Mouse (Mus musculus) right cerebral cortex, postnatal 25 days (tissue): ENCODE measurements around the gene Acsf3.

Experiments used
- DNase-seq: peaks from one replicate; pipeline ENCODE4 v3.0.0; 2022

The Acsf3 gene

DNA sequence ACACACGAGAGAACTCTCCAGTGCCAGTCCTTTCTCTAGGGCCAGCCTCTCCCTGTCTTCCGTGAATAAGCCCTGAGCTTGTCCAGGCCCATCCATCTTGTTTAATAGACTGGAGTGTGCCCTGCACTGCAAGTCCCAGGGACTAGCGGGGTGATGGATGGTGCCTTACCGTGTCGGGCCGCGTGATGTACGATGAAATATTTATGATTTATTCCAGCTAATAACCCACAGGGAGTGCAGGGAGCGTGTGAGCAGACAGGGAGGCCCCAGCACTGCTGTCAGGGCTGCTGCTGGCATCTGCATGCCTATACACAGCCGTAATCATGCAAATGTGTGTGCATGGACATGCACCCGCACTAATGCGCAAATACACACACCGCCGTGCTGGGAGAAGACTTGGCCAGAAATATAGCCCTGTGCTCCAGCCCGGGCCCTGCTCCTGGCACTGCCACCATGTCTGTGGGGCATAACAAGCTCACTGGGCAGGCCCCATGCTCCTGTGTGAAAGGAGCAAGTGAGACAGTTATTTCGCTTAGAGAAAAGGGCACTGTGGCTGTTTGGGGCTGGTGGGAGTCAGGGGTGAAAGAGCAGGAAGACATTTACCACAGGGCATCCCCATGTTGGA, 36.7 kb downstream of the Acsf3 start:
- no peak for DNase-seq

- DNase-seq = no peak
Observed at GRCm38 (mm10) chr8:122812610-122813250, 37.4 kb downstream of the Acsf3 start.

DNA sequence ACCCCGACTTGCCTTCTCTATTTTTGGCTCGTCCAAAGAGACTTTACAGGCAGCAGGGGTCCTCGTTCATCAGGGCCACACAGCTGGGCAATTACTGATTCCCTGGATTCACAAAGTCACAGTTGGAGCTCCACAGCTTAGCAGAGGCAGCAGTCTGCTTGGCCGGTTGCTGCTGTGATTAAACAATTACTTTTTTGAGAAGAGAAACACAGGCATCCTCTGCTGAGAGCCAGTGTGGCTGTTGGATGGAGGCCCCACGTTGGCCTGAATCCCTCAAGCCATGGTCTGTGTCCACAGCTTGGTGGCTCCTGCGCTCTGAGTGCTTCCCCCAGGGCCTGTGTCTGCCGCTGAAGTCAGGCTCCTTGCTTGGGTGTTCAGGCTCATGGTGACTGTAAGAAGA, 39.3 kb downstream of the Acsf3 start:
- DNase-seq = no peak

- DNase-seq = no peak
Observed at GRCm38 (mm10) chr8:122816965-122817364, 41.7 kb downstream of the Acsf3 start.

DNA sequence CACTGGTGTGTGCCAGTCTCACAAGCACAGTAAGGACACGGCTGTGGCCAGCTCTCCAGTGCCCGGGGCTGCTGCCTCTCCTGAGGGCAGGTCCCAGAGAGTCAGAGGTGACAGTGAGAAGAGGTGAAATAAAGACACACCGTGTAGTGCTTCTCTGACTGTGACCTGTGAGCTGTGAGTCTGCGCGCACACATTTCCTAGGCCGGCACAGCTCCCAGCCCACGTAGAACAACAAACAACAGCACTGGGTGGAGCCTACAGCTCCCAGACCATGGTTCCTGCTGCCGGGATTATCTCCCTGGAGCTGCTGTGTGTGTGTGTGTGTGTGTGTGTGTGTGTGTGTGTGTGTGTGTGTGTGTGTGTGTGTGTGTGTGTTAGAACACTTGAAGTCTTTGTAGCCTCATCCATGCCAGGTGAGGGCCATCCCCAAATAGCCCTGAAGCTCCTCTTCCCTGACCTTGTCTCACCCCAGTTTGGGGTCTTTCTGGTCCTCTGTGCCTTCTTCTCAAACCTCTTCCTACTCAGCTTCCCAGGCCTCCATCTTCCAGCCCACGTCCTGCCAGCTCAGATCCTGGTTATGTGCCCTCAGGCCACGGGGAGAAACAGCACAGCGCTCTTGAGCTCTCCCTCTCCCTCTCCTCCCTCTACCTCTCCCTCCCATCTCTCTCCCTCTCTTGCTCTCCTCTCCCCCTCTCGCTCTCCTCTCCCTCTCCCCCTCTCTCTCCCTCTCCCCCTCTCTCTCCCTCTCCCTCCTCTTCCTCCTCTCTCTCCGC, 42.6 kb downstream of the Acsf3 start:
- no peak for DNase-seq

- no peak for DNase-seq
Observed at GRCm38 (mm10) chr8:122819776-122820175, 44.5 kb downstream of the Acsf3 start.

- DNase-seq = no peak
Observed at GRCm38 (mm10) chr8:122824571-122824970, 49.3 kb downstream of the Acsf3 start.

DNA sequence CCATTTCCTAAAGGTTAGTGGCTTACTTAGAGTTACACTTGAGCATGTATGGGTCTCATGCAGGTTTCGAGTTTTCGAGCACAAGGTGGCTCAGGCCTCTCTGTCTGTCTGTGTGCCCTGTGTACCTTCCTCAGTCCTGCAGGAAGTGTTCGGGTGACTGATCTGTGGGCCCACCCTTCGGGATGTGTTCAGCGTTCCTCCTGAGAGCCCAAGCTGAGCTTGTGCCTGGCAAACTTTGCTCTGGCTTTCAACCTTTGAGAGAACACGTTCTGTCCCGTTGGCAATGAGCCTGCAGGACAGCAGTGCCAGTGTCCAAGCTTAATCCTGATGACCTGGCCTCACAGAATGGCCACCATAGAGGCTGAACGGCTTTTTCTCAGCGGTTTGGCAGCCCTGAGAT, 49.7 kb downstream of the Acsf3 start:
- no peak for DNase-seq

DNA sequence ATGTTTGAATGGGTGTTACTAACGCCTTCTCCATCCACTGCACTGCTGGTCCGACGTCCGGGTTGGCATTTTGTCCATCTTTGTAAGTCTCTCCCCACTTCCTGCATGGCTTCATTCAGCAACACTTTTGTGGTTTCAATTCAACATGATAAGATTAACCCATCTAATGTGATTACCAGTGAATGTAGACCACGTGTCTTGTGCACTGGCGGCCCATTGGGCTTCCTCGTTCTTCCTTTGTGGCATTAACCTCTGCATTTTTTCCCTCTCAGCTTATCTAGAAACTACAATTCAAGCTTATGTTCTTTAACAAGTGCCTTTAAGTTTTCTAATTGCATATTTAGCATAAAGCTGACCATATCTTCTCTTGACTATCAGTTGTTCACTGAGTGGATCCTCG, 50.1 kb downstream of the Acsf3 start:
- DNase-seq = no peak

- no peak for DNase-seq
Observed at GRCm38 (mm10) chr8:122829396-122829795, 54.1 kb downstream of the Acsf3 start.

DNA sequence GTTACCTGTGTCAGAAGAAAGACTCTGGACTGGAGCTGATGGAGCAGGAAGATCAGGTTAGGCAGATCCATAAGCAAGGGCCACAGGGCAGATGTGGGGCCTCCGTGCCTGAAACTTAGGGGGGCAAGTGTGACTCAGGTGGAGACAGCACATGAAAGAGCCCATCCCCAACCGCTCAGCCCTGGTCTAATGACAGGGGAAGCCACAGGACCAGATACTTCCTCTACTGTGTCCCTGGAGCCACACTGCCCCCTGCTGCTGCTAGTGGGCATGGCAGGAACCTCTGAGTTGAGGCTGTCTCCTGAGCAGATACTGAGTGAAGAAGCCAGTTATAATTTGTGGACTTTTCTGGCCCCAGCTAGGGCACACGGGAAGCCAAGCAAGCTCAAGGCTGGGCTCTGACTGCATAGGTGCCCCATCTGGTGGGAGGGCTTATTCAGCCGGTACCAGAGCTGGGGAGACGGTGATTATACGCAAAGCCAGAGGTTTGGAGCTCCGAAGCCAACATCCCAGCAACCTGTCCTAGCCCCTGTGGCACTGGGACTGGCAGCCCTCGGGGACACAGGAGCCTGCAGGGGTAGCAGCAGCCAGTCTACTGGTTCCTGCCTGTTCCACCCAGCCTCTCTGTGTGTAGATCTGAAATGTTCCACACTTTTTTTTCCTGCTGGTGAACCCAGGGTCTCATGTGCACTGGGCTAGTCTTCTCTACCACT, 55.2 kb downstream of the Acsf3 start:
- DNase-seq = peak; percentile 89

DNA sequence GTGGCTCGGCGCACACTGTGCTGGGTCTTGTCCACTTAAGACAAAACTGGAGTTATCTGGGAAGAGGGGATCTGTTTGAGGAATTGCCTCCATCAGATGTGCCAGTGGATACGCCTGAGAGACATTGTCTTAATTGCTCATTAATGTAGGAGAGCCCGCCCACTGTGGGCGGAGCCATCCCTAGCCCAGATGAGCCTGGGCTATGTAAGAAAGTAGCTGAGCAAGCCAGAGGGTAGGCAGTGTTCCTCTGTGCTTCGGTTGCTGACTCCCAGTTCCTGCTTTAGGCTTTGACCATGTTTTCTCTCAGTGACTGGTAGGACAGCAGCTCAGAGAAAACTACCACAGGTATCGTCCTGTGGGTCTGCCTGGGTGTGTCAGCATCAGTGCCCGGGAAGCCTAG, 59.1 kb downstream of the Acsf3 start:
- DNase-seq = no peak

DNA sequence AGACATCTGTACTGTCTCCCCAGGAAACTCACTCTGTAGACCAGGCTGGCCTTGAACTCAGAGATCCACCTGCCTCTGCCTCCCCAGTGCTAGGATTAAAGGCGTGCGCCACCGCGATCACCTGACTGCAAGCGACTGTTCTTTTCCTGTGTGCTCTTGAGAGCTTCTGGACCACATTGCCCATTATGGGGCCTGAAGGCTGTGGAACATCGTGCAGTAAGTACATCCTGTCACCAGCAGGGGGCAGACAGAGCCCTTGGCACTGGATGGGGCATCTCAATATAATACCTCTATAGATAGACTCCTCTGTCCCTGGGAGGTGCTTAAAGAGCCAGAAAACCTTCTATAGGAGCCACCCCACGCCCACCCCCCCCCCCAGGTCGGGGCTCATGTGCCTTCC, 59.7 kb downstream of the Acsf3 start:
- DNase-seq = peak; percentile 66

GRCm38 (mm10) chr8:122836199-122836598, 60.9 kb downstream of the Acsf3 start:
- DNase-seq = no peak

GRCm38 (mm10) chr8:122836696-122837095, 61.4 kb downstream of the Acsf3 start:
- no peak for DNase-seq

DNA sequence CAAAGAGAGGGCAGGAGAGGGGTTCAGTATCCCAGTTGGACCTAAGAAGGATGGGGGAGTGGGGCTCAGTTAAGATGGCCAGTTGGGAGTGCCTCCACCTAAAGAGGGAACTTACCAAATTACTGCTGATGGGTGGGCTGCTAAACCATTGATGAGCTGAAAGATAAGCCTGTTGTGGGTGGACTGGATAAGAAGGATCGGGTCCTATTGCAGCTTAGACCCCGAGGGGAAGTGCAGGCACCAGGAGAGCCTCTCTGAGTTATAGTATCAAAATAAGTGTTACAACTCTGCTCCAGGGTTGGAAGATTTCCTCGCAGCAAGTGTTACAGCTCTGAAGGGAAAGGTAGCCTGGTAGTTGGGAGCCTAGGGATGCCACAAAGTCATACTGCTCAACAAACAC, 68.9 kb downstream of the Acsf3 start:
- no peak for DNase-seq

GRCm38 (mm10) chr8:122845662-122846061, 70.4 kb downstream of the Acsf3 start:
- no peak for DNase-seq

GRCm38 (mm10) chr8:122847829-122848561, 72.7 kb downstream of the Acsf3 start, which contains the start of gene Cdh15:
TSS of gene Cdh15 (plus strand) at chr8:122847966.
- DNase-seq = no peak

DNA sequence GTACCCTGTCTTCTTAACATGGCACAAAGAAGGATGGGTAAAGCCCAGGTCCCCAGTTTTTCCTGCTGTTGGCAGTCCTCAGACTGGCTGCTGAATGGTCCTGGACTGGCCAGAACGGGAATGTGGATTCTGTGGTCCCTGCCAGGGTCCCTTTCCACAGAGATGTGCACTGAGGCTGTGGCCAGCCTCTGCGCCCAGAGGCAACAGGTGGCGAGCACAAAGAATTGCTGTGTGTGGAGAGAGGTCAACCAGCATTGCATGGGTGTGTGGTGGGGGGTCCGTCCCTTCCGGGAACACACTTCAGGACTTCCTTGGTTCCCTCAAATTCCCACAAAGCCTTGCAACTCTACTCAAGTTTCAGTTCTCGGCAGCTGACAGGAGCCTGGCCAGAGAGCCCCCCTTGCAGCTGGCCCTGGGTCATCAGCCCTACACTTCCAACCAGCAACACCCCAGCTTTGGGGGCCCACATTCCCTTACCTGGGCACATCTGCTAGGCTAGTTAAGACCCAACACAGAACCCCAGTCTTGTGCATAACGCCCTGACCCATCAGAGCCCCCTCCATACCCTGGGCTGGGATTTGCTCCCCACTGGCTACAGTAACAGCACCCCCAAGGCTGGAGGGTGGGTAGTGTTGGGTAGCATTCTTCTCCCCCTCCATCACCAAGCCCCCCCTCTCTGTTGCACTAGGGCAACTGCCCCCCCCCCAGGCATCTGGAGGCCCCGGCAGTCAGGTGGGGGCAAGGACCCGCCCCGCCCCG, 74.0 kb downstream of the Acsf3 start:
- no peak for DNase-seq

DNA sequence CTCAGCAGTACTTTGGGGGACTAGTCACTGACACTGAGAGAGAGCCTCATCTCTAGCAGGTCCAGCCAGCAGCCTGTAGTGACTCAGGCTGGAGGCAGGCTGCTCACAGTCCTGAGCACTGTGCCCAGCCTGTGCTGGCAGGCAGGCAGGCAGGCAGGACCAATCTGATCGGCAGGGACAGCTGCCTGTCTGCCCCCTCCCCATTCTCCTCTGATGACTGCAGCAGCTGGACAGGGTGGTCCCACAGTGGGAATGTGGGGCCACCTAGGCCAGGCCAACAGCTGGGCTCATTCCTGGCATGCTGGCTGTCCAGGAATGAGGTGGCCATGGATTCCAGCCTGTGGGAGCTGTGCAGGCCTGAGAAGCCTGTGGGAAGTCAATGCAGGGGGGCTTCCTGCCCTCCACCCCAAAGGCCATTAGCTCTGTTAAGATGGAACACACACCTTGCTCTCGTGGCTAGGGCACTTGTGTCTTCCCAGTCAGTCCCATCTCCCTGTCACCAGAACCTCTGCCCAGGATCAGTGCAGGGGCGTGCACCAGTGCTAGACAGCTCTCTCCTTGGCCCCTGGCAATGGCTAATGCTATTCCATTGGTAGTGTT, 75.5 kb downstream of the Acsf3 start:
- DNase-seq = no peak
